In genomic region chr11:50398803-50399202, GRCm38 (mm10) we compare ENCODE assay signal across 30 mouse cellular contexts. TPM values are rescaled to one million over a fixed set of nuclear protein-coding genes. Genes with fewer than 3 reads are reported as not detected.
A peak's percentile ranks its signal among the peaks of the same experiment; 100 is the strongest.
DNase-seq lines count a peak whose midpoint lies in the region; ATAC-seq and TF ChIP-seq lines count a peak whose summit lies in the region.
"Had no signal": no experiment of that assay in that cellular context is flagged by ENCODE, and none has a peak within 500 bp of the region (broad histone marks: within the 10 kb centered on the region; RNA-seq: fewer than 3 reads in every experiment).

No protein-coding gene starts in this region.

- no peaks in the 10 kb centered on the region for H3K27me3 ChIP-seq in E14TG2a.4 (ENCODE audit: insufficient read depth, low read length)
- no peaks in the 10 kb centered on the region for H3K27me3 ChIP-seq in midbrain, postnatal 0 days (ENCODE audit: insufficient read depth, low read length)
- H3K27me3 ChIP-seq: embryonic facial prominence, embryonic 15.5 days; forebrain, embryonic 12.5 days; hindbrain, embryonic 12.5 days; hindbrain, embryonic 15.5 days had no signal

- no peaks in the 10 kb centered on the region for H3K9me3 ChIP-seq in E14TG2a.4 (ENCODE audit: low read length)
- H3K9me3 ChIP-seq in midbrain, postnatal 0 days (ENCODE audit: low read length): no peaks in the 10 kb centered on the region
- H3K9me3 ChIP-seq: embryonic facial prominence, embryonic 15.5 days; forebrain, embryonic 12.5 days; hindbrain, embryonic 12.5 days; hindbrain, embryonic 15.5 days had no signal

- TF ChIP-seq CTCF in E14TG2a.4 (conservative IDR thresholded peaks at IDR 0.05; ENCODE audit: low read length): no peak
- no peak for TF ChIP-seq CTCF in midbrain, postnatal 0 days (IDR thresholded peaks at IDR 0.05)

- H3K27ac ChIP-seq in midbrain, postnatal 0 days (ENCODE audit: low read depth, low read length): no peak overlapping the region
- H3K27ac ChIP-seq: embryonic facial prominence, embryonic 15.5 days; forebrain, embryonic 12.5 days; hindbrain, embryonic 12.5 days; hindbrain, embryonic 15.5 days had no signal

- no peak overlapping the region for H3K4me2 ChIP-seq in midbrain, postnatal 0 days (ENCODE audit: low read depth, low read length, poor library complexity, severe bottlenecking)
- H3K4me2 ChIP-seq: embryonic facial prominence, embryonic 15.5 days; forebrain, embryonic 12.5 days; hindbrain, embryonic 12.5 days; hindbrain, embryonic 15.5 days had no signal

- H3K36me3 ChIP-seq in E14TG2a.4 (ENCODE audit: insufficient read depth, low read length): peaks cover 52% of the 10 kb centered on the region
- H3K36me3 ChIP-seq in midbrain, postnatal 0 days (ENCODE audit: insufficient read depth, low read length): peaks cover 62% of the 10 kb centered on the region

- 0 out of 2 replicates have a peak overlapping the region, but pooled peaks have one; percentile 39 for H3K4me3 ChIP-seq in E14TG2a.4 (replicated peaks; ENCODE audit: low read length)
- no peak overlapping the region for H3K4me3 ChIP-seq in midbrain, postnatal 0 days (ENCODE audit: low read depth, low read length)
- H3K4me3 ChIP-seq: embryonic facial prominence, embryonic 15.5 days; forebrain, embryonic 12.5 days; hindbrain, embryonic 12.5 days; hindbrain, embryonic 15.5 days had no signal

- H3K9ac ChIP-seq in midbrain, postnatal 0 days (replicated peaks; ENCODE audit: low read length, poor library complexity, severe bottlenecking): no peak overlapping the region
- H3K9ac ChIP-seq: embryonic facial prominence, embryonic 15.5 days; forebrain, embryonic 12.5 days; hindbrain, embryonic 12.5 days; hindbrain, embryonic 15.5 days had no signal

- ATAC-seq in midbrain, postnatal 0 days (ENCODE audit: low FRiP score): no peak
- ATAC-seq: activated CD4-positive, CD25-positive, alpha-beta regulatory T cell, adult 4 months; CD4-positive, CD25-positive, alpha-beta regulatory T cell, adult 4 months; forebrain, embryonic 16.5 days had no signal

- peak; percentile 66 for DNase-seq in heart, adult 11 months
- no peak for DNase-seq in heart, adult 8-10 months (ENCODE audit: low spot score)
- peak; percentile 39 for DNase-seq in testis, postnatal 10 days (ENCODE audit: low spot score)
- DNase-seq in testis, postnatal 14 days (ENCODE audit: low spot score): no peak
- no peak for DNase-seq in midbrain, postnatal 0 days (ENCODE audit: low spot score)
- DNase-seq: adrenal gland, adult 8-10 months; adrenal gland, postnatal 25 days; cerebellum, adult 11-12 months; cerebellum, adult 8-10 months; cerebellum, postnatal 10 days; cerebellum, postnatal 36 days; embryo, embryonic 11 days; gastrocnemius, postnatal 10 days; gastrocnemius, postnatal 36 days had no signal

- 88% methylated on average over 13 of the region's 13 CpGs for WGBS in midbrain, postnatal 0 days

- peaks cover 40% of the 10 kb centered on the region for H3K4me1 ChIP-seq in E14TG2a.4 (replicated peaks; ENCODE audit: low read depth, low read length)
- no peaks in the 10 kb centered on the region for H3K4me1 ChIP-seq in midbrain, postnatal 0 days (ENCODE audit: insufficient read depth, low read length)
- H3K4me1 ChIP-seq: embryonic facial prominence, embryonic 15.5 days; forebrain, embryonic 12.5 days; hindbrain, embryonic 12.5 days; hindbrain, embryonic 15.5 days had no signal

RNA-seq across cellular contexts. Expression of gene Hnrnph1, which starts 22.0 kb away (rescaled TPM):
- total RNA-seq in heart, adult 8-10 months (2022): 100 to 1,000 TPM in 2 of 4 experiments, 10 to 100 TPM in 2; 90.8 to 111 (median 97.3) TPM
- total RNA-seq in midbrain, postnatal 0 days (2014; rRNA removed): 215 and 300 TPM in 2 replicates
- polyA plus RNA-seq in midbrain, postnatal 0 days (2015; fragmentation: Nextera tagmentation; extraction: Ambion mirVana): 262 and 273 TPM in 2 replicates

RNA-seq across cellular contexts. Expression of gene Rufy1, which starts 32.1 kb away (rescaled TPM):
- 10 to 100 TPM; 27.5 to 34.9 (median 30.2) TPM for total RNA-seq in heart, adult 8-10 months (2022)
- total RNA-seq in midbrain, postnatal 0 days (2014; rRNA removed): 11.3 and 21.8 TPM in 2 replicates
- polyA plus RNA-seq in midbrain, postnatal 0 days (2015; fragmentation: Nextera tagmentation; extraction: Ambion mirVana): 19.9 and 20.6 TPM in 2 replicates

RNA-seq across cellular contexts. Expression of gene Cby3, which starts 44.5 kb away (rescaled TPM):
- not detected for total RNA-seq in heart, adult 8-10 months (2022)
- 0.71 TPM in 1 of 2 replicates, not detected in the other for total RNA-seq in midbrain, postnatal 0 days (2014; rRNA removed)
- 0.92 and 1.8 TPM in 2 replicates for polyA plus RNA-seq in midbrain, postnatal 0 days (2015; fragmentation: Nextera tagmentation; extraction: Ambion mirVana)
- total RNA-seq: adrenal gland, adult 8-10 months; adrenal gland, postnatal 25 days; gastrocnemius, adult 18-20 months; gastrocnemius, postnatal 10 days; gastrocnemius, postnatal 36 days; granulocyte monocyte progenitor cell, adult 5-6 weeks; heart, postnatal 25 days; hematopoietic stem cell, adult 5-6 weeks had no signal
- polyA plus RNA-seq: activated CD4-positive, CD25-positive, alpha-beta regulatory T cell, adult 4 months; C2C12; CD4-positive, CD25-positive, alpha-beta regulatory T cell, adult 4 months; embryonic facial prominence, embryonic 11.5 days; forebrain, embryonic 12.5 days; heart, embryonic 14.5 days; heart, postnatal 0 days had no signal

Comparison
In these comparisons a context has a peak if more than half of its experiments do, and no peak if none do; other contexts are left out.
1. DNase-seq: peak in heart, adult 11 months (single experiment) and testis, postnatal 10 days (single experiment); none in heart, adult 8-10 months (single experiment), testis, postnatal 14 days (single experiment) and midbrain, postnatal 0 days (single experiment).